Mouse (Mus musculus): ENCODE results near the gene H2afx. TPM values are rescaled to one million over a fixed set of nuclear protein-coding genes. Genes with fewer than 3 reads are reported as not detected.
"Not testable (repeated sequence)": the region's sequence is repeated elsewhere in the genome, so short reads cannot be mapped to it uniquely, and the experiment has no call there.

Gene H2afx
- polyA plus RNA-seq, 1 experiment: 201 TPM

DNA sequence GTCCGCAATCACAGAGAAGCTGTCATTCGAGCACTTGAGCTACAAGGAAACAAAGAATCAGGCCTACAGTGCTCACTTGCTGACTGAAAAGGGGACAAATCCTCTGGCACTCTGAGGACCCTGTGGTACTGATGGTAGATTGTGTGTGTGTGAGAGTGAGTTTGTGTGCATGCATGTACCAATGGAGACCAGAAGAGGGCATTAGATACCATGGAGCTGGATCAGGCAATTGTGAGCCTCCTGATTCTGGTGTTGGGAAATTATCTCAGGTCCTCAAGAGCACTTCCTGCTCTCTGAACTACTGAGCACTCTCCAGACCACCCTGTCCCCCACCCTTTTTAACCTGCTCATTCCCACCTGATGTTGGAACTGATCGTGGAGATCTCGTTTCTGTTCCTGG lies 14.1 kb downstream of the H2afx start:
- H3K27ac ChIP-seq (ENCODE audit: control insufficient read depth, insufficient read depth, low read depth, low read length, poor library complexity): no peak overlapping the region
- H3K4me3 ChIP-seq (replicated peaks; ENCODE audit: control insufficient read depth, low read depth, low read length): no peak overlapping the region
- WGBS: 90% methylated on average over 4 of the region's 4 CpGs
- H3K4me1 ChIP-seq (ENCODE audit: control insufficient read depth, insufficient read depth, low read length): no peaks in the 10 kb centered on the region
- TF ChIP-seq CTCF (IDR thresholded peaks at IDR 0.05; ENCODE audit: control insufficient read depth, insufficient read depth, low read length) (no peak), POLR2A (IDR thresholded peaks at IDR 0.05; ENCODE audit: borderline replicate concordance, control insufficient read depth, low read depth, low read length) (no peak)

GRCm38 (mm10) chr9:44351396-44351795 lies 16.9 kb downstream of the H2afx start:
- no peak overlapping the region for H3K27ac ChIP-seq (ENCODE audit: control insufficient read depth, insufficient read depth, low read depth, low read length, poor library complexity)
- H3K4me3 ChIP-seq (replicated peaks; ENCODE audit: control insufficient read depth, low read depth, low read length): no peak overlapping the region
- 90% methylated on average over 4 of the region's 4 CpGs for WGBS
- TF ChIP-seq POLR2A (IDR thresholded peaks at IDR 0.05; ENCODE audit: borderline replicate concordance, control insufficient read depth, low read depth, low read length) (no peak), CTCF (IDR thresholded peaks at IDR 0.05; ENCODE audit: control insufficient read depth, insufficient read depth, low read length) (no peak)
- H3K4me1 ChIP-seq (ENCODE audit: control insufficient read depth, insufficient read depth, low read length): no peaks in the 10 kb centered on the region

GRCm38 (mm10) chr9:44352337-44352736 lies 17.8 kb downstream of the H2afx start:
- WGBS: 87% methylated on average over 10 of the region's 10 CpGs
- no peaks in the 10 kb centered on the region for H3K4me1 ChIP-seq (ENCODE audit: control insufficient read depth, insufficient read depth, low read length)
- no peak overlapping the region for H3K4me3 ChIP-seq (replicated peaks; ENCODE audit: control insufficient read depth, low read depth, low read length)
- TF ChIP-seq CTCF (IDR thresholded peaks at IDR 0.05; ENCODE audit: control insufficient read depth, insufficient read depth, low read length) (no peak), POLR2A (IDR thresholded peaks at IDR 0.05; ENCODE audit: borderline replicate concordance, control insufficient read depth, low read depth, low read length) (no peak)
- H3K27ac ChIP-seq (ENCODE audit: control insufficient read depth, insufficient read depth, low read depth, low read length, poor library complexity): no peak overlapping the region; the same call in 1 of the 2 replicates

GRCm38 (mm10) chr9:44353142-44353541 lies 18.6 kb downstream of the H2afx start:
- no peak overlapping the region for H3K4me3 ChIP-seq (replicated peaks; ENCODE audit: control insufficient read depth, low read depth, low read length)
- 90% methylated on average over 6 of the region's 6 CpGs for WGBS
- H3K4me1 ChIP-seq (ENCODE audit: control insufficient read depth, insufficient read depth, low read length): no peaks in the 10 kb centered on the region
- H3K27ac ChIP-seq (ENCODE audit: control insufficient read depth, insufficient read depth, low read depth, low read length, poor library complexity): no peak overlapping the region
- no peak for TF ChIP-seq POLR2A (IDR thresholded peaks at IDR 0.05; ENCODE audit: borderline replicate concordance, control insufficient read depth, low read depth, low read length)
- TF ChIP-seq CTCF (IDR thresholded peaks at IDR 0.05; ENCODE audit: control insufficient read depth, insufficient read depth, low read length): no peak

DNA sequence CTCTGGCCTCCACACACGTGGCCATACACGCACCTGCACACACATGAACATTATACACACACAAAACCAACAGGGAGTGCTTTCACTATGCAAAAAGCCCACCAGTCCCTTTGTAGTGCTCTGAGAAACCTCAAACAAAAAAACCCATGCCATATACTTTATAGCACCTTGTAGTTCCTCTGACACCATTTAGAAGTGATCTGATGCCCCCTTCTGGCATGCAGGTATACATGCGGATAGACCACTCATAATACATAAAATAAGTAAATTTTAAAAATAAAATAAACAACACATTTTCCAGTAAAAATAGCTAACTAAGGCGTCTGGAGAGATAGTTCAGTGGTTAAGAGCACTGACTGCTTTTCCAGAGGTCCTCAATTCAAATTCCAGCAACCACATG lies 22.7 kb downstream of the H2afx start:
- no peak overlapping the region for H3K27ac ChIP-seq (ENCODE audit: control insufficient read depth, insufficient read depth, low read depth, low read length, poor library complexity)
- peaks cover 1% of the 10 kb centered on the region; the same call in 1 of the 2 replicates for H3K4me1 ChIP-seq (ENCODE audit: control insufficient read depth, insufficient read depth, low read length)
- WGBS: 68% methylated on average over 4 of the region's 4 CpGs
- H3K4me3 ChIP-seq (replicated peaks; ENCODE audit: control insufficient read depth, low read depth, low read length): no peak overlapping the region
- TF ChIP-seq CTCF (IDR thresholded peaks at IDR 0.05; ENCODE audit: control insufficient read depth, insufficient read depth, low read length): no peak
- no peak for TF ChIP-seq POLR2A (IDR thresholded peaks at IDR 0.05; ENCODE audit: borderline replicate concordance, control insufficient read depth, low read depth, low read length)

GRCm38 (mm10) chr9:44361190-44361917 lies 26.9 kb downstream of the H2afx start, which contains the start of gene Vps11:
TSS of gene Vps11 (minus strand) at chr9:44361670.
- TF ChIP-seq POLR2A (IDR thresholded peaks at IDR 0.05; ENCODE audit: borderline replicate concordance, control insufficient read depth, low read depth, low read length) (peak; percentile 67; the same call in 1 of the 2 replicates), CTCF (IDR thresholded peaks at IDR 0.05; ENCODE audit: control insufficient read depth, insufficient read depth, low read length) (no peak)
- peak within 1 kb of the TSS; percentile 92 for H3K4me3 ChIP-seq (replicated peaks; ENCODE audit: control insufficient read depth, low read depth, low read length)
- peaks cover 1% of the 10 kb centered on the region; the same call in 1 of the 2 replicates for H3K4me1 ChIP-seq (ENCODE audit: control insufficient read depth, insufficient read depth, low read length)
- H3K27ac ChIP-seq (ENCODE audit: control insufficient read depth, insufficient read depth, low read depth, low read length, poor library complexity): peak within 1 kb of the TSS; percentile 89
- under 1% methylated on average over 44 of the region's 44 CpGs for WGBS

DNA sequence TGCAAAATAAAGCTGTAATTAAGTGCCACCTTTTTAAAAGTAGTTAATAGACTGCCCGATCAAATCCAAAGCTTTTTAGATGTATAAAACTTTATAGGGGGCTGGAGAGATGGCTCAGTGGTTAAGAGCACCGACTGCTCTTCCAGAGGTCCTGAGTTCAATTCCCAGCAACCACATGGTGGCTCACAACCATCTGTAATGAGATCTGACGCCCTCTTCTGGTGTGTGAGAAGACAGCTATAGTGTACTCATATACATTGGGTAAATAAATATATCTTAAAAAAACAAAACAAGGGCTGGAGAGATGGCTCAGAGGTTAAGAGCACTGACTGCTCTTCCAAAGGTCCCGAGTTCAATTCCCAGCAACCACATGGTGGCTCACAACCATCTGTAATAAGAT lies 27.4 kb downstream of the H2afx start:
- H3K4me1 ChIP-seq (ENCODE audit: control insufficient read depth, insufficient read depth, low read length); H3K4me3 ChIP-seq (replicated peaks; ENCODE audit: control insufficient read depth, low read depth, low read length): not testable (repeated sequence)
- 34% methylated on average over 4 of the region's 4 CpGs for WGBS
- peak overlapping the region; percentile 89; the same call in 1 of the 2 replicates for H3K27ac ChIP-seq (ENCODE audit: control insufficient read depth, insufficient read depth, low read depth, low read length, poor library complexity)

DNA sequence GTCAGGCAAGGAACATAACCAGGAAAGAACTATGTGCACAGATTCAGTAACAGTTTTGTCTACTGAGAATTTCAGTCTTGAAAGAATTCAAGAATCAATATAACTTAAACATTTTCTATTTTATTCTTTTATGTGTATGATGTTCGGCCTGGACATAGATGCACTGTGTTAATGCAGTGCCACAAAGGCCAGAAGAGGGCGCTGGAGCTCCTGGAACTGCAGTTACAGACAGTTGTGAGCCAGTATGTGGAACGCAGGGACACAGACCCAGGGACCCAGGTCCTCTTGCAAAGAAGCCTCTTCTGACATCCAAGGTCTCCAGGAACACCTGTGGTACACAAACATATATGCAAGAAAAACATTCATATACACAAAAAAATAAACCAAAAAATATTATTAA lies 30.0 kb downstream of the H2afx start:
- Histone ChIP-seq H3K27ac (ENCODE audit: control insufficient read depth, insufficient read depth, low read depth, low read length, poor library complexity) (no peak overlapping the region), H3K4me1 (ENCODE audit: control insufficient read depth, insufficient read depth, low read length) (peaks cover 1% of the 10 kb centered on the region; the same call in 1 of the 2 replicates), H3K4me3 (replicated peaks; ENCODE audit: control insufficient read depth, low read depth, low read length) (no peak overlapping the region)
- TF ChIP-seq POLR2A (IDR thresholded peaks at IDR 0.05; ENCODE audit: borderline replicate concordance, control insufficient read depth, low read depth, low read length) (no peak), CTCF (IDR thresholded peaks at IDR 0.05; ENCODE audit: control insufficient read depth, insufficient read depth, low read length) (peak; percentile 47; the same call in 1 of the 2 replicates)
- 61% methylated on average over 3 of the region's 3 CpGs for WGBS

DNA sequence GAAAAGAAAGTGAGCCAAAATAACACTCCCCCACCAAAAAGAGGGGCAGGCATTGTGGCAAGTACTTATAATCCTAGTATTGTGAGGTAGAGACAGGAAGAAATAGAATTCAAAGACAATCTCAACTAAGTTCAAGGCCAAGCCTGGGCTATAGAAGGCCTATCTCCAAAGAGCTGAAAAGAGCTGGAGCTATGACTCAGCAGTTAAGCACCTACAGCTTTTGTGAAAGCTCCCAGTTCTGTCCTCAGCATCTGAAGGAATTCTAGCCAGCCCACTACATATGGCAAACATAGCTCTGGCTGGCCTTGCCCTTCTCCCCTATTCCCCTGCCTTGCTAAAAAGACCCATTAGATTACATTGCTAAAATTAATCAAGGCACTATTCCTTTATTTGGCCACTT lies 38.9 kb downstream of the H2afx start:
- Histone ChIP-seq H3K4me1 (ENCODE audit: control insufficient read depth, insufficient read depth, low read length) (no peaks in the 10 kb centered on the region), H3K27ac (ENCODE audit: control insufficient read depth, insufficient read depth, low read depth, low read length, poor library complexity) (no peak overlapping the region)
- TF ChIP-seq POLR2A (IDR thresholded peaks at IDR 0.05; ENCODE audit: borderline replicate concordance, control insufficient read depth, low read depth, low read length) (no peak), CTCF (IDR thresholded peaks at IDR 0.05; ENCODE audit: control insufficient read depth, insufficient read depth, low read length) (no peak)

More for the DNA sequence above, 38.9 kb downstream of the H2afx start:
- H3K4me3 ChIP-seq (replicated peaks; ENCODE audit: control insufficient read depth, low read depth, low read length): no peak overlapping the region
